Mouse (Mus musculus) E14TG2a.4 (cell line): ENCODE data around the gene Rpl29.

ENCODE experiments used
- CTCF ChIP-seq: conservative IDR thresholded peaks from 2 replicates; pipeline ENCODE4 v1.5.1; 2014; ENCODE audit warnings: low read length
- POU5F1 ChIP-seq: IDR thresholded peaks from 2 replicates; pipeline ENCODE4 v1.6.1; 2014; ENCODE audit warnings: low read length, borderline replicate concordance

DNA sequence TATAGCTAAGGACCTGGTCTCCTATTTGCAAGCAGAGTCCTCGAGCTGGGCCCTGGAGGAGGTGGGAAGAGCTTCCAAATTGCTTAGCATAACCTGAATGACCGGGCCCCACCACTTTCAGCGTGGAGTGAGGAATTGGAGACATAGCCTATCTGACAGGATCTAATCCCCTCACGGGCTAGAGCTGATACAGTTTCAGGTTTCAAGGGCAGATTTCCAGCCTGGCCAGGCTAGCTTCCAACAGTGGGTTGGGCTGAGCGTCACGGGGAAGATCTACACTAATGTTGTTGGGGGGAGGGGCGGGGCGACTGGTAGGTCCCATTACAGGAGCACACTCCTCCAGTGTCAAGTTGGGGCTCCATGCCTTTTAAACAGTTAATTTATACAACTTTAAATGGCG, 21.4 kb downstream of the Rpl29 start:
- TF ChIP-seq CTCF (no peak), POU5F1 (no peak)
